Mouse (Mus musculus) ES-Bruce4 (cell line): Measurements from ENCODE around the gene Stx5a. TPM values are rescaled to one million over a fixed set of nuclear protein-coding genes. Genes with fewer than 3 reads are reported as not detected.

ENCODE experiments used
- H3K27ac ChIP-seq: 2 replicates; pipeline ENCODE4 v1.5.1; 2012; ENCODE audit warnings: low read length, inconsistent platforms; ENCODE audit not compliant: insufficient read depth
- H3K27me3 ChIP-seq: 2 replicates; pipeline ENCODE4 v1.6.1; 2012; ENCODE audit warnings: mild to moderate bottlenecking, low read length, inconsistent platforms; ENCODE audit not compliant: control insufficient read depth, poor library complexity, insufficient read depth, severe bottlenecking
- H3K36me3 ChIP-seq: 2 replicates; pipeline ENCODE4 v1.6.1; 2012; ENCODE audit warnings: inconsistent platforms, mild to moderate bottlenecking, low read length, moderate library complexity; ENCODE audit not compliant: control insufficient read depth, poor library complexity, insufficient read depth, severe bottlenecking
- H3K4me1 ChIP-seq: one replicate; pipeline ENCODE4 v1.8.1; 2011; ENCODE audit warnings: low read length; ENCODE audit not compliant: control insufficient read depth, insufficient read depth
- H3K4me3 ChIP-seq: 2 replicates; pipeline ENCODE4 v1.5.1; 2011; ENCODE audit warnings: low read depth, mild to moderate bottlenecking, low read length
- H3K9ac ChIP-seq: 2 replicates; pipeline ENCODE4 v1.6.1; 2012; ENCODE audit warnings: low read depth, mild to moderate bottlenecking, inconsistent platforms; ENCODE audit not compliant: poor library complexity, severe bottlenecking
- H3K9me3 ChIP-seq: replicated peaks from 2 replicates; pipeline ENCODE4 v1.6.1; 2012; ENCODE audit warnings: mild to moderate bottlenecking, low read length, inconsistent platforms; ENCODE audit not compliant: control insufficient read depth, poor library complexity, insufficient read depth, severe bottlenecking
- CTCF ChIP-seq: IDR thresholded peaks from one replicate; pipeline ENCODE4 v1.8.1; 2011; ENCODE audit warnings: low read depth, low read length
- EP300 ChIP-seq: IDR thresholded peaks from 2 replicates; pipeline ENCODE4 v1.6.1; 2011; ENCODE audit warnings: low read depth, low read length; ENCODE audit not compliant: insufficient read depth
- POLR2A ChIP-seq: IDR thresholded peaks from one replicate; pipeline ENCODE4 v1.8.1; 2011; ENCODE audit warnings: low read length; ENCODE audit not compliant: insufficient read depth
- polyA plus RNA-seq: library from polyadenylated mRNA; stranded (reverse); fragments of >200 nt; gene quantifications from 2 replicates; pipeline ENCODE4 v1.2.4, GENCODE M21; 2011; ENCODE audit warnings: low read depth; ENCODE audit not compliant: missing spikeins, insufficient read depth, insufficient read length

The Stx5a gene
- polyA plus RNA-seq, 1 experiment: 47.1 TPM

DNA sequence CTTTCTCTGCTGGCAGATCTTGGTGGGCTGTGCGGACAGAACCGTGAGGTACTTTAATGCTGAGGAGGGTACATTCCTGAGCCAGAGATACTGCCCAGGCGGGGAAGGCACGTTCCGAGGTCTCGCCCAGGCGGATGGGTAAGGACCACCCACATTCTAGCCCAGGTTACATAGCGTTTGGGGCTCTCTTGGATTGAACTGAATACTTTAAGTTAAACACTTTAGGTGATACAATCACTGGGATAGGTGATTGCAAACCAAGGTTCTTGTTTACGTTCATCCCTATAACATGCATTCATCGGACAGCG, 5.1 kb upstream of the Stx5a start:
- TF ChIP-seq CTCF (no peak), POLR2A (no peak), EP300 (no peak)
- Histone ChIP-seq H3K9ac (peak overlapping the region; percentile 83), H3K36me3 (peaks cover 33% of the 10 kb centered on the region), H3K4me3 (peak overlapping the region; percentile 82), H3K9me3 (no peaks in the 10 kb centered on the region), H3K4me1 (no peaks in the 10 kb centered on the region), H3K27me3 (no peaks in the 10 kb centered on the region), H3K27ac (no peak overlapping the region)

DNA sequence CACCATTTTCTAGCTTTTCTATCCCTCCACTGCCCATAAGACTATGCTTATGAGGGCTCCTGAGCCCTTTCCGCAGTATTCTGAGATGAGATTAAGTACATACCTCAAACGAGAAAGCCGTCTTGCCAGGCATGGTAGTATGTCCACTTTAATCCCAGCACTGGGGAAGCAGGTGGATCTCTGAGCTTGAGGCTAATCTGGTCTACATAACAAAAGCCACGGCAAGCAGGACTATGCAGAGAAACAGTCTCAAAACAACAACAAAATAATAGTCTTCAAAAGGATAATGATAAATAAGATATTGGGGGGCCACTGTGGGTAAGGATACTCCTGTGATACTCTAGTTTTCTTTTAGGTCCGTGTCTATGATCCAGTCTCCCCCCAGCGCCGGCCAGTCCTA, 2.3 kb upstream of the Stx5a start:
- TF ChIP-seq EP300 (no peak), POLR2A (no peak), CTCF (no peak)
- no peak overlapping the region for H3K27ac ChIP-seq

DNA sequence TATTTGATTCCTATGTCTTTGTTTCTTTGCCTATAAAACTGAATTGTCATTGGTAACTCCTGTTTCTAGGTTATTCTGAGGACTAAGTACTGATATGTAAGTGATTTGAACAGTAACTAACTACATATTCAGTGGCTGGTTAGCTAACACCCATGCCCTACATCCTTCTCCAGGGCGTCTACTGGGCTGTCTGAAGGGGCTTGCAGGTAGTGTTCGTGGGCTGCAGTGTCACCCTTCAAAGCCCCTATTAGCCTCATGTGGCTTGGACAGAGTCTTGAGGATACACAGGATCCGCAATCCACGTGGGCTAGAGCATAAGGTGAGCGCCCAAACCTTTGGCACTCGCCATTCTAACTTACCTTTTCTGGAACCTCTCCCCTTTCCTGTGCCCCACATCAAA, 1.6 kb upstream of the Stx5a start:
- no peak overlapping the region for H3K27ac ChIP-seq
- H3K4me3 ChIP-seq: no peak overlapping the region
- H3K27me3 ChIP-seq: no peaks in the 10 kb centered on the region
- H3K36me3 ChIP-seq: peaks cover 35% of the 10 kb centered on the region
- H3K9me3 ChIP-seq: no peaks in the 10 kb centered on the region
- no peaks in the 10 kb centered on the region for H3K4me1 ChIP-seq
- TF ChIP-seq CTCF (no peak), EP300 (no peak), POLR2A (no peak)
- no peak overlapping the region for H3K9ac ChIP-seq

More for the DNA sequence above, 2.3 kb upstream of the Stx5a start:
- H3K4me1 ChIP-seq: no peaks in the 10 kb centered on the region
- H3K9me3 ChIP-seq: no peaks in the 10 kb centered on the region
- no peaks in the 10 kb centered on the region for H3K27me3 ChIP-seq
- no peak overlapping the region for H3K4me3 ChIP-seq
- no peak overlapping the region for H3K9ac ChIP-seq
- H3K36me3 ChIP-seq: peaks cover 35% of the 10 kb centered on the region

DNA sequence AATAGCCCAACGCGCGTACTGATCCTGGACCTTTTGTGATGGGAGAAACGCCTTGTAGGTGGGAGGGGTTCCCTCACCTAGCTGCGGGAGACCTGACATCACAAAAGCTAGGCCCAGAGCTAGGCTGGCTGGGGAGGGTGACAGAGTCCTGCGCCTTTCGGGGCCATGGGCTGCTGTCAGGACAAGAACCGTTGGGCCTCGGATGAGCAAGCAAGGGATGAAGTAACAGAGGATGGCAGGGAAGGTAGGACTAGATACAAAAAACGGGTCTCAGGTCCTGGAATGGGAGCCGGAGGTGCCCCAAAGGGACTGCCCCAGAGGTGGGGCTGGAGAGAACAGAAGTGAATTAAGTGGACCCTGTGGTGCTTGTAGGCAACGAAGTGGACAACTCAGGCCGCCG, 610 bp upstream of the Stx5a start, which contains the start of gene 1700092M07Rik:
Gene 1700092M07Rik (plus strand): TSS at position 116 of the 400 bp plus-strand sequence.
- no peak for TF ChIP-seq EP300
- no peak for TF ChIP-seq CTCF
- TF ChIP-seq POLR2A: no peak
- H3K27me3 ChIP-seq: no peaks in the 10 kb centered on the region
- no peaks in the 10 kb centered on the region for H3K4me1 ChIP-seq
- no peaks in the 10 kb centered on the region for H3K9me3 ChIP-seq
- peaks cover 35% of the 10 kb centered on the region for H3K36me3 ChIP-seq
- H3K9ac ChIP-seq: peak within 1 kb of the TSS; percentile 66
- peak within 1 kb of the TSS; percentile 70 for H3K27ac ChIP-seq
- peak within 1 kb of the TSS; percentile 87 for H3K4me3 ChIP-seq

DNA sequence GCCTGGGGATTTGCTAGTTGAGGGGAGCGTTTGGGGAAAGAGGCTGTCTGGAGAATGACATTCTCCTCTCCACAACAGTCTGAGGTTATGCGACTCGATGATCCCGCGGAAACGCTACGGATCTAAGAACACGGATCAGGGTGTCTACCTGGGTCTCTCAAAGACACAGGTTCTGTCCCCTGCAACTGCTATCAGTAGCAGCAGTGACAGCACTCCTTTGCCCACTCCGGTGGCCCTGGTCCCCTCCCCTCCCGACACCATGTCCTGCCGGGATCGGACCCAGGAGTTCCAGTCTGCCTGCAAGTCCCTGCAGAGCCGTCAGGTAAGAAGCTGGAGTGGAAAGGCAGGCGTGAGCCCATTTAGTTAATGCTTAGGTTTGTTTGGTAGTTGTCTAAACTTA, 963 bp downstream of the Stx5a start:
- peak overlapping the region; percentile 66 for H3K9ac ChIP-seq
- H3K27ac ChIP-seq: no peak overlapping the region
- peak overlapping the region; percentile 87 for H3K4me3 ChIP-seq
- no peaks in the 10 kb centered on the region for H3K9me3 ChIP-seq
- peaks cover 37% of the 10 kb centered on the region for H3K36me3 ChIP-seq
- H3K27me3 ChIP-seq: no peaks in the 10 kb centered on the region
- TF ChIP-seq CTCF (no peak), EP300 (no peak), POLR2A (no peak)
- no peaks in the 10 kb centered on the region for H3K4me1 ChIP-seq

DNA sequence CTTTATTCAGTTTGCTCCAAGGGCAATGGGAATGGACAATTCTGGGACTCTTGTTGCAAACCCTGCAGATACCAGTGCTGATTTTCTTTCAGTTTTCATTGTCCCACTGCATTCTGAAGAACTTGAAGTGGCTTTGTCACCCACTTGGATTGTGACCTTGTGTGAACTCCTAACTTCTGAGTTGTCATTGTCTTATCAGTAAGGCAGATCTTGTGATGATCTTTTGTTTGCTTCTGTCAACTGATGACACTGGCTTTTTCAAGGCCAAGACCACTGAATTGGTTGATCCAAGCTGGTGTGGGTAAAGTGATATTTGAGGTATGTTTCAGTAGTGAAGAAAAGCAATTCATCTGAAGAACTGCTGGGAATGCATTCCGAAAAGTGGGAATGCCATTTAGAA, 4.2 kb downstream of the Stx5a start:
- no peaks in the 10 kb centered on the region for H3K4me1 ChIP-seq
- TF ChIP-seq CTCF: no peak
- no peak for TF ChIP-seq EP300
- no peak for TF ChIP-seq POLR2A
- H3K9me3 ChIP-seq: no peaks in the 10 kb centered on the region
- no peaks in the 10 kb centered on the region for H3K27me3 ChIP-seq
- no peak overlapping the region for H3K9ac ChIP-seq
- no peak overlapping the region for H3K4me3 ChIP-seq
- no peak overlapping the region for H3K27ac ChIP-seq
- H3K36me3 ChIP-seq: peaks cover 29% of the 10 kb centered on the region
